Mouse (Mus musculus): ENCODE results near the gene Gsto1. TPM values are rescaled to one million over a fixed set of nuclear protein-coding genes. Genes with fewer than 3 reads are reported as not detected.

Gene Gsto1
- polyA plus RNA-seq (2016; fragmentation: Nextera tagmentation; extraction: Ambion mirVana) = 189 and 190 TPM in 2 replicates

GRCm38 (mm10) chr19:47854796-47855783 is at the start of gene Gsto1:
Gene Gsto1 (plus strand): TSS chr19:47854970.
- peak; percentile 93 for DNase-seq (ENCODE audit: low spot score)
- H3K9me3 ChIP-seq = no peaks in the 10 kb centered on the region
- peaks cover 28% of the 10 kb centered on the region for H3K36me3 ChIP-seq (replicated peaks)
- peak within 1 kb of the TSS; percentile 91 for H3K27ac ChIP-seq (replicated peaks)
- peak within 1 kb of the TSS; percentile 88 for H3K4me3 ChIP-seq
- H3K27me3 ChIP-seq (replicated peaks; ENCODE audit: low read depth, poor library complexity, severe bottlenecking) = no peaks in the 10 kb centered on the region
- WGBS = under 1% methylated on average over 60 of the region's 60 CpGs
- peaks cover 32% of the 10 kb centered on the region for H3K4me1 ChIP-seq

- 79% methylated on average over 10 of the region's 10 CpGs for WGBS
- Histone ChIP-seq H3K9me3 (no peaks in the 10 kb centered on the region), H3K27me3 (replicated peaks; ENCODE audit: low read depth, poor library complexity, severe bottlenecking) (no peaks in the 10 kb centered on the region), H3K27ac (replicated peaks) (no peak overlapping the region), H3K36me3 (replicated peaks) (no peaks in the 10 kb centered on the region), H3K4me3 (no peak overlapping the region), H3K4me1 (no peaks in the 10 kb centered on the region)
- DNase-seq (ENCODE audit: low spot score) = no peak
Observed at GRCm38 (mm10) chr19:47812091-47812490, 42.7 kb upstream of the Gsto1 start.

- Histone ChIP-seq H3K4me1 (no peaks in the 10 kb centered on the region), H3K9me3 (no peaks in the 10 kb centered on the region), H3K27me3 (replicated peaks; ENCODE audit: low read depth, poor library complexity, severe bottlenecking) (no peaks in the 10 kb centered on the region), H3K27ac (replicated peaks) (no peak overlapping the region), H3K36me3 (replicated peaks) (no peaks in the 10 kb centered on the region), H3K4me3 (no peak overlapping the region)
- no peak for DNase-seq (ENCODE audit: low spot score)
- WGBS = 87% methylated on average over 5 of the region's 5 CpGs
Observed at GRCm38 (mm10) chr19:47814721-47815120, 40.0 kb upstream of the Gsto1 start.

- Histone ChIP-seq H3K27ac (replicated peaks) (no peak overlapping the region), H3K4me3 (no peak overlapping the region), H3K36me3 (replicated peaks) (no peaks in the 10 kb centered on the region), H3K4me1 (peaks cover 20% of the 10 kb centered on the region), H3K27me3 (replicated peaks; ENCODE audit: low read depth, poor library complexity, severe bottlenecking) (peaks cover 11% of the 10 kb centered on the region), H3K9me3 (no peaks in the 10 kb centered on the region)
- WGBS = 87% methylated on average over 9 of the region's 9 CpGs
- DNase-seq (ENCODE audit: low spot score) = no peak
Observed at GRCm38 (mm10) chr19:47817692-47818091, 37.1 kb upstream of the Gsto1 start.

- peak; percentile 80 for DNase-seq (ENCODE audit: low spot score)
- H3K4me3 ChIP-seq = no peak overlapping the region
- WGBS = 26% methylated on average over 8 of the region's 9 CpGs
- H3K9me3 ChIP-seq = no peaks in the 10 kb centered on the region
- 0 out of 2 replicates have a peak overlapping the region, but pooled peaks have one; percentile 10 for H3K27ac ChIP-seq (replicated peaks)
- no peaks in the 10 kb centered on the region for H3K36me3 ChIP-seq (replicated peaks)
- H3K4me1 ChIP-seq = peaks cover 20% of the 10 kb centered on the region
- H3K27me3 ChIP-seq (replicated peaks; ENCODE audit: low read depth, poor library complexity, severe bottlenecking) = peaks cover 18% of the 10 kb centered on the region
Observed at GRCm38 (mm10) chr19:47820832-47821493, 33.8 kb upstream of the Gsto1 start.

GRCm38 (mm10) chr19:47821494-47821872 is 33.3 kb upstream of the Gsto1 start:
- Histone ChIP-seq H3K4me3 (no peak overlapping the region), H3K27me3 (replicated peaks; ENCODE audit: low read depth, poor library complexity, severe bottlenecking) (peaks cover 18% of the 10 kb centered on the region), H3K4me1 (peaks cover 20% of the 10 kb centered on the region), H3K36me3 (replicated peaks) (no peaks in the 10 kb centered on the region), H3K27ac (replicated peaks) (no peak overlapping the region), H3K9me3 (no peaks in the 10 kb centered on the region)
- no peak for DNase-seq (ENCODE audit: low spot score)
- WGBS = 66% methylated on average over 7 of the region's 7 CpGs

- Histone ChIP-seq H3K36me3 (replicated peaks) (no peaks in the 10 kb centered on the region), H3K4me3 (no peak overlapping the region), H3K9me3 (no peaks in the 10 kb centered on the region), H3K4me1 (peaks cover 20% of the 10 kb centered on the region), H3K27ac (replicated peaks) (no peak overlapping the region), H3K27me3 (replicated peaks; ENCODE audit: low read depth, poor library complexity, severe bottlenecking) (peaks cover 18% of the 10 kb centered on the region)
- no peak for DNase-seq (ENCODE audit: low spot score)
- 18% methylated on average over 8 of the region's 8 CpGs for WGBS
Observed at GRCm38 (mm10) chr19:47822143-47822796, 32.5 kb upstream of the Gsto1 start.

- H3K4me3 ChIP-seq = no peak overlapping the region
- H3K27me3 ChIP-seq (replicated peaks; ENCODE audit: low read depth, poor library complexity, severe bottlenecking) = peaks cover 18% of the 10 kb centered on the region
- H3K9me3 ChIP-seq = no peaks in the 10 kb centered on the region
- no peaks in the 10 kb centered on the region for H3K36me3 ChIP-seq (replicated peaks)
- DNase-seq (ENCODE audit: low spot score) = no peak
- no peak overlapping the region for H3K27ac ChIP-seq (replicated peaks)
- H3K4me1 ChIP-seq = peaks cover 20% of the 10 kb centered on the region
- 83% methylated on average over 5 of the region's 5 CpGs for WGBS
Observed at GRCm38 (mm10) chr19:47824026-47824425, 30.7 kb upstream of the Gsto1 start.

- Histone ChIP-seq H3K9me3 (no peaks in the 10 kb centered on the region), H3K4me1 (no peaks in the 10 kb centered on the region), H3K27ac (replicated peaks) (no peak overlapping the region), H3K27me3 (replicated peaks; ENCODE audit: low read depth, poor library complexity, severe bottlenecking) (no peaks in the 10 kb centered on the region), H3K36me3 (replicated peaks) (no peaks in the 10 kb centered on the region), H3K4me3 (no peak overlapping the region)
- WGBS = 85% methylated on average over 14 of the region's 14 CpGs
- DNase-seq (ENCODE audit: low spot score) = no peak
Observed at GRCm38 (mm10) chr19:47829913-47830450, 24.8 kb upstream of the Gsto1 start.

GRCm38 (mm10) chr19:47831111-47831510 is 23.7 kb upstream of the Gsto1 start:
- 95% methylated on average over 8 of the region's 8 CpGs for WGBS
- H3K36me3 ChIP-seq (replicated peaks) = no peaks in the 10 kb centered on the region
- no peak overlapping the region for H3K4me3 ChIP-seq

GRCm38 (mm10) chr19:47832316-47832715 is 22.5 kb upstream of the Gsto1 start:
- peaks cover 20% of the 10 kb centered on the region for H3K27me3 ChIP-seq (replicated peaks; ENCODE audit: low read depth, poor library complexity, severe bottlenecking)
- no peak for DNase-seq (ENCODE audit: low spot score)
- H3K9me3 ChIP-seq = no peaks in the 10 kb centered on the region
- no peak overlapping the region for H3K4me3 ChIP-seq
- 85% methylated on average over 16 of the region's 16 CpGs for WGBS
- H3K27ac ChIP-seq (replicated peaks) = no peak overlapping the region
- peaks cover 7% of the 10 kb centered on the region for H3K4me1 ChIP-seq
- no peaks in the 10 kb centered on the region for H3K36me3 ChIP-seq (replicated peaks)

More at GRCm38 (mm10) chr19:47831111-47831510, 23.7 kb upstream of the Gsto1 start:
- no peaks in the 10 kb centered on the region for H3K9me3 ChIP-seq
- H3K4me1 ChIP-seq = no peaks in the 10 kb centered on the region
- H3K27me3 ChIP-seq (replicated peaks; ENCODE audit: low read depth, poor library complexity, severe bottlenecking) = peaks cover 8% of the 10 kb centered on the region
- no peak overlapping the region for H3K27ac ChIP-seq (replicated peaks)
- DNase-seq (ENCODE audit: low spot score) = no peak

- no peaks in the 10 kb centered on the region for H3K36me3 ChIP-seq (replicated peaks)
- peaks cover 35% of the 10 kb centered on the region for H3K27me3 ChIP-seq (replicated peaks; ENCODE audit: low read depth, poor library complexity, severe bottlenecking)
- H3K27ac ChIP-seq (replicated peaks) = no peak overlapping the region
- no peak for DNase-seq (ENCODE audit: low spot score)
- WGBS = 93% methylated on average over 5 of the region's 5 CpGs
- H3K4me1 ChIP-seq = peaks cover 11% of the 10 kb centered on the region
- no peaks in the 10 kb centered on the region for H3K9me3 ChIP-seq
- no peak overlapping the region for H3K4me3 ChIP-seq
Observed at GRCm38 (mm10) chr19:47834614-47835013, 20.2 kb upstream of the Gsto1 start.

Measured in embryonic facial prominence, embryonic 10.5 days (tissue).